Comparison of ENCODE assay signal across 8 mouse cellular contexts in genomic region chr6:97312545-97312939, GRCm38 (mm10). TPM values are rescaled to one million over a fixed set of nuclear protein-coding genes. Genes with fewer than 3 reads are reported as not detected.
DNase-seq lines count a peak whose midpoint lies in the region; ATAC-seq and TF ChIP-seq lines count a peak whose summit lies in the region.

No protein-coding gene starts in this region.

- peak overlapping the region; percentile 88 for H3K27ac ChIP-seq in heart, embryonic 13.5 days (replicated peaks)
- no peak overlapping the region for H3K27ac ChIP-seq in forebrain, postnatal 0 days (ENCODE audit: low read depth, low read length)
- H3K27ac ChIP-seq in liver, embryonic 15.5 days (replicated peaks) = peak overlapping the region; percentile 46

- peak overlapping the region; percentile 84 for H3K9ac ChIP-seq in heart, embryonic 13.5 days
- H3K9ac ChIP-seq in forebrain, postnatal 0 days = peak overlapping the region; percentile 15; the same call in 1 of the 2 replicates
- peak overlapping the region; percentile 19; the same call in 1 of the 2 replicates for H3K9ac ChIP-seq in liver, embryonic 15.5 days

- no peak for TF ChIP-seq CTCF in E14TG2a.4 (conservative IDR thresholded peaks at IDR 0.05; ENCODE audit: low read length)
- no peak for TF ChIP-seq CTCF in forebrain, postnatal 0 days (IDR thresholded peaks at IDR 0.05; ENCODE audit: low read depth)

- no peak for ATAC-seq in heart, embryonic 13.5 days (ENCODE audit: extremely low read depth, insufficient number of reproducible peaks, low FRiP score, low TSS enrichment)
- ATAC-seq in forebrain, postnatal 0 days = peak; percentile 18; the same call in 1 of the 2 replicates
- no peak for ATAC-seq in liver, embryonic 15.5 days (ENCODE audit: insufficient read depth)

- peak overlapping the region; percentile 67 for H3K4me3 ChIP-seq in heart, embryonic 13.5 days
- peak overlapping the region; percentile 71 for H3K4me3 ChIP-seq in E14TG2a.4 (replicated peaks; ENCODE audit: low read length)
- peak overlapping the region; percentile 27 for H3K4me3 ChIP-seq in forebrain, postnatal 0 days (ENCODE audit: low read depth, low read length)
- H3K4me3 ChIP-seq in liver, embryonic 15.5 days (replicated peaks) = peak overlapping the region; percentile 49

- no peaks in the 10 kb centered on the region for H3K27me3 ChIP-seq in heart, embryonic 13.5 days (replicated peaks)
- H3K27me3 ChIP-seq in E14TG2a.4 (ENCODE audit: insufficient read depth, low read length) = peaks cover 18% of the 10 kb centered on the region
- H3K27me3 ChIP-seq in forebrain, postnatal 0 days (ENCODE audit: insufficient read depth, low read length) = no peaks in the 10 kb centered on the region
- no peaks in the 10 kb centered on the region for H3K27me3 ChIP-seq in liver, embryonic 15.5 days

- H3K4me2 ChIP-seq in heart, embryonic 13.5 days = peak overlapping the region; percentile 96
- peak overlapping the region; percentile 47 for H3K4me2 ChIP-seq in forebrain, postnatal 0 days (ENCODE audit: low read depth)
- H3K4me2 ChIP-seq in liver, embryonic 15.5 days = peak overlapping the region; percentile 69

- DNase-seq in heart, adult 8-10 months (ENCODE audit: low spot score) = no peak
- no peak for DNase-seq in forebrain, postnatal 0 days
- DNase-seq in MN1 (ENCODE audit: low spot score) = no peak
- no peak for DNase-seq in frontal cortex, postnatal 10 days (ENCODE audit: low spot score in 2 of 2)
- DNase-seq in adrenal gland, adult 18-20 months (ENCODE audit: low spot score in 2 of 2) = no peak

- H3K9me3 ChIP-seq in heart, embryonic 13.5 days = no peaks in the 10 kb centered on the region
- H3K9me3 ChIP-seq in E14TG2a.4 (ENCODE audit: low read length) = no peaks in the 10 kb centered on the region
- H3K9me3 ChIP-seq in forebrain, postnatal 0 days (ENCODE audit: low read length) = no peaks in the 10 kb centered on the region
- no peaks in the 10 kb centered on the region for H3K9me3 ChIP-seq in liver, embryonic 15.5 days (replicated peaks)

- WGBS in heart, embryonic 13.5 days = 11% methylated on average over 3 of the region's 3 CpGs
- WGBS in forebrain, postnatal 0 days = 14% methylated on average over 3 of the region's 3 CpGs
- WGBS in liver, embryonic 15.5 days (ENCODE audit: insufficient replicate concordance) = 4% methylated on average over 3 of the region's 3 CpGs

- peaks cover 12% of the 10 kb centered on the region for H3K36me3 ChIP-seq in heart, embryonic 13.5 days
- H3K36me3 ChIP-seq in E14TG2a.4 (ENCODE audit: insufficient read depth, low read length) = no peaks in the 10 kb centered on the region
- H3K36me3 ChIP-seq in forebrain, postnatal 0 days (ENCODE audit: insufficient read depth) = no peaks in the 10 kb centered on the region
- H3K36me3 ChIP-seq in liver, embryonic 15.5 days (replicated peaks) = no peaks in the 10 kb centered on the region

- H3K4me1 ChIP-seq in heart, embryonic 13.5 days = peaks cover 52% of the 10 kb centered on the region
- H3K4me1 ChIP-seq in E14TG2a.4 (replicated peaks; ENCODE audit: low read depth, low read length) = peaks cover 22% of the 10 kb centered on the region
- peaks cover 5% of the 10 kb centered on the region; the same call in 1 of the 2 replicates for H3K4me1 ChIP-seq in forebrain, postnatal 0 days (ENCODE audit: insufficient read depth)
- H3K4me1 ChIP-seq in liver, embryonic 15.5 days (replicated peaks) = peaks cover 10% of the 10 kb centered on the region

RNA-seq across cellular contexts. Expression of gene Lmod3, which starts 60.0 kb away (rescaled TPM):
- 14.3 and 16.7 TPM in 2 replicates for polyA plus RNA-seq in heart, embryonic 13.5 days (2015; fragmentation: Nextera tagmentation; extraction: Ambion mirVana)
- 10 to 100 TPM; 66.2 to 86.5 (median 72.0) TPM for total RNA-seq in heart, adult 8-10 months (2022)
- total RNA-seq in forebrain, postnatal 0 days (2014; rRNA removed) = 0.05 and 0.46 TPM in 2 replicates
- polyA plus RNA-seq in forebrain, postnatal 0 days (2015; fragmentation: Nextera tagmentation; extraction: Ambion mirVana) = 0.08 and 0.11 TPM in 2 replicates
- 0.26 and 0.47 TPM in 2 replicates for polyA plus RNA-seq in liver, embryonic 15.5 days (2015; fragmentation: Nextera tagmentation; extraction: Ambion mirVana)
- total RNA-seq in adrenal gland, adult 18-20 months (2021) = under 1 TPM in 1 of 2 experiments, not detected in 1; 0.45 TPM

Comparison
In these comparisons a context has a peak if more than half of its experiments do, and no peak if none do; other contexts are left out.
1. H3K9ac ChIP-seq: peak in every context shown above with its lines; median percentile 84 in heart, embryonic 13.5 days; 19 in liver, embryonic 15.5 days; 15 in forebrain, postnatal 0 days.
2. RNA of gene Lmod3, which starts 60.0 kb away (total RNA-seq): 66.2 to 86.5 TPM in heart, adult 8-10 months; 0.45 TPM in adrenal gland, adult 18-20 months and 0.05 to 0.46 TPM in forebrain, postnatal 0 days; every median in the first group is over 10 times any median in the second.
3. Peak in every context shown above with its lines, with median percentiles within 50 percentile points of each other: H3K4me2 ChIP-seq and H3K4me3 ChIP-seq.